Mouse (Mus musculus) cortical plate, adult 2 months (tissue): ENCODE results near the gene Styx. TPM values are rescaled to one million over a fixed set of nuclear protein-coding genes. Genes with fewer than 3 reads are reported as not detected.

Source experiments
- H3K27ac ChIP-seq: fragments of 200-500 bp; 2 replicates; pipeline ENCODE4 v1.5.1; 2012; ENCODE audit warnings: low read length, control low read depth, inconsistent platforms; ENCODE audit not compliant: insufficient read depth
- H3K4me1 ChIP-seq: fragments of 200-500 bp; 2 replicates; pipeline ENCODE4 v1.6.1; 2011; ENCODE audit warnings: low read length; ENCODE audit not compliant: control insufficient read depth, insufficient read depth
- H3K4me3 ChIP-seq: fragments of 200-500 bp; 2 replicates; pipeline ENCODE4 v1.5.1; 2011; ENCODE audit warnings: mild to moderate bottlenecking, low read length, control low read depth; ENCODE audit not compliant: insufficient read depth
- CTCF ChIP-seq: fragments of 200-500 bp; IDR thresholded peaks from 2 replicates; pipeline ENCODE4 v1.5.1; 2011; ENCODE audit warnings: mild to moderate bottlenecking, control low read depth, low read length; ENCODE audit not compliant: insufficient read depth; ENCODE audit errors: extremely low read depth
- POLR2A ChIP-seq: fragments of 200-500 bp; IDR thresholded peaks from 2 replicates; pipeline ENCODE4 v1.6.1; 2011; ENCODE audit warnings: mild to moderate bottlenecking, low read length, control low read depth; ENCODE audit not compliant: insufficient read depth; ENCODE audit errors: extremely low read depth
- polyA plus RNA-seq: library from polyadenylated mRNA; depleted of rRNA; stranded (reverse); fragments of >200 nt; gene quantifications from 2 replicates; pipeline ENCODE4 v1.2.3, GENCODE M21; 2012; rRNA removed

The Styx gene
- 13.0 and 14.7 TPM in 2 replicates for polyA plus RNA-seq

DNA sequence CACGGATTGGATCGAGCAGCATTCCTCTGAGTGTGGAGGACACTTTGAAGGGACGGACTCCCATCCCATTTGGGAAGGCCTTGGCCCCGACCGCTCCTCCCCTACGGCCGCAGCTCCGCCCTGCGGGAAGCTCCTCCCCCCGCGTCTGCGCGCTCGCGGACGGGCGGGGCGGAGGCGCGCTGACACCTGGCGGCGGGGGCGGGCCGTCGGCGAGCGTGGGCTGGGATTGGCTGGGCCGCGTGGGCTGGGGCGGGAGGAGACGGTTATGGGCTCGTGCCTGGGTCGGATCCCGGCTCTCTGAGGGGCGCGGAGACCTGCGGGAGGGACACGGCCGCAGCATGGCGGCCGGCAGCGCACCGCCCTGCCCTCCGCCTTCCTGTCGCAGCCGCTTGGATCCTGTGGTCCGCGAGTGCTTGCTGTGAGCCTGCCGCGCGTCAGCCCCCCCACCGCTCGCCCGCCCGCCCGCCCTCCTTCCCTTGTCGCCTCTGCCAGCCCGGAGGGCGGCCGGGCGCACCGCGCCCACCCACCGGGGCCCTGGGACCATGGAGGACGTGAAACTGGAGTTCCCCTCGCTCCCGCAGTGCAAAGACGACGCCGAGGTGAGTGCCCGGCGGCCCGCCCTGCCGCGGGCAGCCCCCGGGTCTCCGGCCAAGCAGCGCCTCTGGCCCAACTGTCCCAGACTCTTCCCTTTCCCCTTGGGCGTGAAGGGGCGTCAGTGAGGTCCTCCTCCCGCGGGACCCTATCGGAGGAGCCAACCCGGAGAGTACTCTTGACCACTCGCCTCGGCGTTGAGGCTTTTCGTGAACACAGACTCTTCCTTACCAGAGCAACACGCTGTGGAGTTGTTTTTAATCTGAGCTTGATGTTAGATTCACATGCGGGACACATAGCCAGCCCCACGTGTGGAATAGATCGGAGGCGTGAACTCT is at the start of gene Styx:
Styx (plus strand) TSS at position 163 of the 929 bp plus-strand sequence.
- Histone ChIP-seq H3K27ac (no peak within 1 kb of the TSS), H3K4me1 (peaks cover 2% of the 10 kb centered on the region; the same call in 1 of the 2 replicates), H3K4me3 (peak within 1 kb of the TSS; percentile 43)
- TF ChIP-seq CTCF (no peak), POLR2A (peak; percentile 59; the same call in 1 of the 2 replicates)

DNA sequence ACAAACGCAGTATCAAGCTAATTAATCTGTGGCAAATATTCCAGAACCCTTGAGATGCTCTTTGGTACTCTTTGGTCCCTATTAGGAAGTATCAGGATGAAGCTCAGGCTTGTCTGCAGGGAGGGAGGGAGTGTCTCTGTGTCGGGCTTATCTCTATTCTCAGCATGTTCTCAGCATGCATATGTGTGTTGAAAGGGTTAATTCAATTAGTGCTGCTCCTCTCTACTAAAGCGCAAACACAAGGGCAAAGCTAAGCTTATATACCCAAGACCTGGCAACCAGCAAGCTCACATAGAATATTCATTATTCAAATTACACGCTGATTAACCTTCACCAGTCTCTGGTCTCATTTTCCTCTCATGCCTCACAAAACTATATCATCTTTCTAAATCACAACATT is 47.0 kb upstream of the Styx start:
- no peak overlapping the region for H3K4me3 ChIP-seq
- no peaks in the 10 kb centered on the region for H3K4me1 ChIP-seq
- no peak for TF ChIP-seq CTCF
- TF ChIP-seq POLR2A: no peak
- H3K27ac ChIP-seq: no peak overlapping the region

DNA sequence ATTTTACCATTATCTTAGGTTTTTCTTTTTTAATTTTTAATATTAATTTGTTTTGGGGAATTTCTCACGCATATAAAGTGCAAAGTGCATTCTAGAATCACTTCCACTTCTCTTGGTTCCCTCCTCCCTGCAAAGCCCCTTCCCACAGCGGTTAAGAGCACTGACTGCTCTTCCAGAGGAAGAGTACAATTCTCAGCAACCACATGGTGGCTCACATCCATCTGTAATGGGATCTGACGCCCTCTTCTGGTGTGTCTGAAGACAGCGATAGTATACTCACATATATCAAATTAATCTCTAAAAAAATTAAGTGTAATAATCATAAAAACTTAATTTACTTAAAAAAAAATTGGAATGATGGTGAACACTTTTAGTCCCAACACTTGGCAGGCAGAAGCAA is 46.5 kb upstream of the Styx start:
- H3K27ac ChIP-seq: no peak overlapping the region
- H3K4me1 ChIP-seq: no peaks in the 10 kb centered on the region
- H3K4me3 ChIP-seq: no peak overlapping the region
- TF ChIP-seq POLR2A (no peak), CTCF (no peak)

DNA sequence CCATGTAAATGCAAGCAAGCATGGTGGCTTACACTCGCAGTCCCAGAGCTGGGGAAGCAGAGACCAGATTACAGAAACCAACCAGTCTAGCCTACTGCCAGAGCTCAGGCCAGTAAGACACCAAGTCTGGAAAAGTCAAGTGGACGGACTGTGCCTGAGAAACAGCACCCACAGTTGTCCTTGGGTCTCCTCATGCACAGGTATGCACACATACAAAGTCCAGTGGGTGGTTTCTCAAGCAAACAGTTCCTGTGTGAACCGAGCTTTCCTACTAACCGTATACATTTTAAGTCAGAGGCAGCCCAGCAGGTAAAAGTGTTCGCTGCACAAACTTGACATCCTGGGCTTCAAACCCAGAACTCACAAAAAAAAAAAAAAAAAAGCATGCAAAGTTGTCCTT is 45.0 kb upstream of the Styx start:
- Histone ChIP-seq H3K4me1 (no peaks in the 10 kb centered on the region), H3K27ac (no peak overlapping the region), H3K4me3 (no peak overlapping the region)
- TF ChIP-seq POLR2A (no peak), CTCF (no peak)

DNA sequence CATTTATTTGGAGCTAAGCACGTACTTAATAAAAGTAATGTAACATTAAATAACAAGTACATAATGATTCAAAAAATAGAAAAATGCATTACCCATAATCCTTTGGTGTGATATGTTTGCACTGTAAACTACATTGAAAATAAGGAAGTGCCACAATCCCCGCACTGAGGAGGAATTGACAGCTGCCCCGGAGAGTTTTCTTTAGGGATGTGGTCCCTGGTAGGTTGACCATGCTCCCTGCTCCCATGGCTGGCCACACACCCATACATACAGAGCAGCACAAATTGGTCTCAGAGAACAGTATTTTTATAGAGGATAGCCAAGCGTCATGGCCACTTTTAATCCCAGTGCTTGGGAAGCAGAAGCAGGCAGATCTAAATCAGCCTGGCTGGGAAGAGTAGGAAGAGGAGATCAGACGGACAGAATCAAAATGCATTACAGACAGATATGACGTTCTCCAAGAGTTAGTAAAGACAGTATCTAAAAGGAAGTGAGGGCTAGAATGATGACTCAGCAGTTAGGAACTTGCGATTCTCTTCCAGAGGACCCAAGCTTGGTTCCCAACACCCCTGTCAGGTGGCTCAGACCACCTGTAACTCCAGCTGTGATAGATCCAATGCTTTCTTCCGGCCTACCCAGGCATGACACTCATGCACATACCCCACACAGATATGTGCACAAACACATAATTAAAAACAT is 43.1 kb upstream of the Styx start:
- Histone ChIP-seq H3K27ac (no peak overlapping the region), H3K4me3 (no peak overlapping the region), H3K4me1 (no peaks in the 10 kb centered on the region)
- TF ChIP-seq POLR2A: no peak
- no peak for TF ChIP-seq CTCF

- no peak overlapping the region for H3K4me3 ChIP-seq
- TF ChIP-seq POLR2A (no peak), CTCF (no peak)
- H3K27ac ChIP-seq: no peak overlapping the region
- H3K4me1 ChIP-seq: no peaks in the 10 kb centered on the region; the same call in 1 of the 2 replicates
These were observed 41.2 kb upstream of the Styx start for GRCm38 (mm10) chr14:45309646-45310045.

GRCm38 (mm10) chr14:45310101-45310500 is 40.8 kb upstream of the Styx start:
- Histone ChIP-seq H3K27ac (no peak overlapping the region), H3K4me3 (no peak overlapping the region), H3K4me1 (no peaks in the 10 kb centered on the region; the same call in 1 of the 2 replicates)
- TF ChIP-seq POLR2A (no peak), CTCF (no peak)

DNA sequence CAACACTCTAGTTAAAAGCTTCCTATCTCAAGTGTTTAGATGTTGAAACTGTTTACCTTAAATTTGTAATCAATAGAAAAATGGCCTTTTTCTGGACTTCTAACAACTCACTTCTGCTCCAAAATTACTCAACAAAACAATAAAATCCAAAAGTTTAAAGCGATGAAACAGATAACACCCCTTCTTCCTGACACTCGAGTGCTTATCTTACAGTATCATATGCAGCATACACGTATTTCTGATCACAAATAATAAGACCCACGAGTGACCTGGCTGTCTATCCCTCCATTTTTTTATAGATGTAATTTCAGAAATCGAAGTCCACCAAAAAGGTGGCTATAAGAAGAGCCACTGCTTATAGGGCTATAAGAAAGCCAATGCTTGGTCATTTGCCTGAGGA is 34.0 kb upstream of the Styx start:
- Histone ChIP-seq H3K27ac (no peak overlapping the region), H3K4me3 (peak overlapping the region; percentile 82), H3K4me1 (peaks cover 8% of the 10 kb centered on the region)
- TF ChIP-seq CTCF (no peak), POLR2A (no peak)

- Histone ChIP-seq H3K27ac (peak overlapping the region; percentile 100), H3K4me1 (peaks cover 8% of the 10 kb centered on the region), H3K4me3 (peak overlapping the region; percentile 82)
- TF ChIP-seq POLR2A (no peak), CTCF (no peak)
These were observed 32.9 kb upstream of the Styx start for GRCm38 (mm10) chr14:45317921-45318411.
